Mouse (Mus musculus) cerebellum, adult 2 months (tissue): ENCODE data around the gene Gng7.
"Not testable (repeated sequence)": the region's sequence is repeated elsewhere in the genome, so short reads cannot be mapped to it uniquely, and the experiment has no call there.

Experiments
- CTCF ChIP-seq: fragments of 200-500 bp; IDR thresholded peaks from 2 replicates; pipeline ENCODE4 v1.5.1; 2011; ENCODE audit warnings: low read depth, mild to moderate bottlenecking, control low read depth, low read length, moderate library complexity, borderline replicate concordance; ENCODE audit not compliant: insufficient read depth
- POLR2A ChIP-seq: fragments of 200-500 bp; IDR thresholded peaks from 2 replicates; pipeline ENCODE4 v1.6.1; 2011; ENCODE audit warnings: low read length, control low read depth, borderline replicate concordance; ENCODE audit not compliant: insufficient read depth

DNA sequence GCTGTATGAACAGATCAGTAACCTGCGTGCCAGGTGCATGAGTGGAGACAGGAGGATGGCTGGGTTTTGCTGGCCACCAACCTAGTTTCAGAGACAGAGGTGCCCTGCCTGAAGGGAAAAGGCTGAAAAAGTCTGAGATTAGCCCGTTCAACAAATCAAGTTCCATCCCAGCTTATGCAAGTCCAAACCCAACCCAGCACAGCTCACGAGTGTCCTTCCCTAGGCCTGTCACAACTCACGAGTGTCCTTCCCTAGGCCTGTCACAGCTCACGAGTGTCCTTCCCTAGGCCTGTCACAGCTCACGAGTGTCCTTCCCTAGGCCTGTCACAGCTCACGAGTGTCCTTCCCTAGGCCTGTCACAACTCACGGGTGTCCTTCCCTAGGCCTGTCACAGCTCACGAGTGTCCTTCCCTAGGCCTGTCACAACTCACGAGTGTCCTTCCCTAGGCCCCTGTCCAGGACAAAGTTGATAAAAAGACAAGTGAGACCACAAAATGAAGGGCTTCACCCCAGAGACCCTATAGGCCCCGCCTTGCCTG, 41.1 kb upstream of the Gng7 start:
- not testable (repeated sequence) for TF ChIP-seq POLR2A, CTCF
